Mouse (Mus musculus) lung, adult 2 months (tissue): ENCODE measurements at regions not wholly inside any gene's neighbourhood (a gene's known extent, or its start where the extent isn't known, plus 50 kb on each side); places are given as distances from the start of the nearest gene placed in this dataset.

Source experiments
- CTCF ChIP-seq: fragments of 200-500 bp; IDR thresholded peaks from 2 replicates; pipeline ENCODE4 v1.5.1; 2011; ENCODE audit warnings: mild to moderate bottlenecking, low read length, control low read depth; ENCODE audit not compliant: insufficient read depth
- POLR2A ChIP-seq: fragments of 200-500 bp; IDR thresholded peaks from 2 replicates; pipeline ENCODE4 v1.6.1; 2011; ENCODE audit warnings: low read depth, mild to moderate bottlenecking, control low read depth, low read length, borderline replicate concordance; ENCODE audit errors: extremely low read depth

- no peak for TF ChIP-seq CTCF
- TF ChIP-seq POLR2A, result no peak
These were observed 149.1 kb upstream of the Cypt12 start for GRCm38 (mm10) chr3:17799120-17799519.
